Mouse (Mus musculus) forebrain, embryonic 15.5 days (tissue): ENCODE data around the gene Aldh16a1. TPM values are rescaled to one million over a fixed set of nuclear protein-coding genes. Genes with fewer than 3 reads are reported as not detected.
"Not testable (repeated sequence)": the region's sequence is repeated elsewhere in the genome, so short reads cannot be mapped to it uniquely, and the experiment has no call there.

Experiments
- ATAC-seq: fragments of 200-750 bp; cut with Nextera tagmentation; replicated peaks from 2 replicates; pipeline ENCODE4 v1.8.0; 2017; ENCODE audit warnings: mild to moderate bottlenecking, moderate TSS enrichment, moderate library complexity
- H3K27ac ChIP-seq: fragments of 300-500 bp; sonication (generic); replicated peaks from 2 replicates; pipeline ENCODE4 v1.5.1; 2015; ENCODE audit warnings: mild to moderate bottlenecking, inconsistent platforms
- H3K27me3 ChIP-seq: fragments of 300-500 bp; sonication (generic); 2 replicates; pipeline ENCODE4 v1.6.1; 2015; ENCODE audit warnings: inconsistent platforms
- H3K36me3 ChIP-seq: fragments of 300-500 bp; sonication (generic); 2 replicates; pipeline ENCODE4 v1.6.1; 2015; ENCODE audit warnings: mild to moderate bottlenecking, inconsistent platforms
- H3K4me1 ChIP-seq: fragments of 300-500 bp; sonication (generic); 2 replicates; pipeline ENCODE4 v1.6.1; 2015; ENCODE audit warnings: inconsistent platforms
- H3K4me2 ChIP-seq: fragments of 300-500 bp; sonication (generic); replicated peaks from 2 replicates; pipeline ENCODE4 v1.6.1; 2015; ENCODE audit warnings: mild to moderate bottlenecking, inconsistent platforms
- H3K4me3 ChIP-seq: fragments of 300-500 bp; sonication (generic); 2 replicates; pipeline ENCODE4 v1.5.1; 2015; ENCODE audit warnings: mild to moderate bottlenecking, inconsistent platforms
- H3K9ac ChIP-seq: fragments of 300-500 bp; sonication (generic); replicated peaks from 2 replicates; pipeline ENCODE4 v1.6.1; 2015; ENCODE audit warnings: mild to moderate bottlenecking, inconsistent platforms
- H3K9me3 ChIP-seq: fragments of 300-500 bp; sonication (generic); 2 replicates; pipeline ENCODE4 v1.6.1; 2016; ENCODE audit warnings: inconsistent platforms
- WGBS: fragments of 180-500 bp; shearing (Covaris S2); methylation state at CpG from one replicate; pipeline ENCODE4 v1.1.7; 2015; ENCODE audit warnings: mixed read lengths; 5-methylcytosine and 5-hydroxymethylcytosine counted together
- polyA plus RNA-seq: library from polyadenylated mRNA; unstranded; fragments of >200 nt; fragmentation: Nextera tagmentation; extraction: Ambion mirVana; gene quantifications from 2 replicates; pipeline ENCODE4 v1.2.1, GENCODE M21; 2015

The Aldh16a1 gene
- polyA plus RNA-seq, 1 experiment from 2014 or later, result 25.6 TPM

- Histone ChIP-seq H3K9me3 (no peaks in the 10 kb centered on the region), H3K27ac (peak overlapping the region; percentile 98), H3K36me3 (0 out of 2 replicates have a peak, but pooled peaks cover 1% of the 10 kb centered on the region), H3K4me1 (peaks cover 21% of the 10 kb centered on the region), H3K4me2 (peak overlapping the region; percentile 73), H3K9ac (peak overlapping the region; percentile 88), H3K27me3 (no peaks in the 10 kb centered on the region), H3K4me3 (peak overlapping the region; percentile 79)
- WGBS, result 2% methylated on average over 5 of the region's 5 CpGs
- ATAC-seq, result no peak
These were observed 798 bp downstream of the Aldh16a1 start for GRCm38 (mm10) chr7:45153586-45153985.

DNA sequence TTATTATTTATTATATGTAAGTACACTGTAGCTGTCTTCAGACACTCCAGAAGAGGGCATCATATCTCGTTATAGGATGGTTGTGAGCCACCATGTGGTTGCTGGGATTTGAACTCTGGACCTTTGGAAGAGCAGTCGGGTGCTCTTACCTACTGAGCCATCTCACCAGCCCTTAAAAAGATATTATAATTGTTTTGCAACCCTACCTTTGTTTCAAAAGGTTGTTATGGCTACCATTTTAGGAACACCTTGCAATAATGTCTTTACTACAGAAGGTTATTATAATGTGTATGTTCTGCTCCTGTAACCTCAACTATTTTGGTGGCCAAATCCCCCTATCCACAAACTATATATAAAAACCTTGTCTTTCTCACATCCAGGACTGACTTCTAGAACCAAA is 1.3 kb downstream of the Aldh16a1 start:
- not testable (repeated sequence) for H3K27me3 ChIP-seq, H3K36me3 ChIP-seq, ATAC-seq, H3K9ac ChIP-seq, H3K9me3 ChIP-seq, H3K27ac ChIP-seq
- WGBS, result 91% methylated on average over 2 of the region's 2 CpGs
- 0 out of 2 replicates have a peak overlapping the region, but pooled peaks have one; percentile 79 for H3K4me3 ChIP-seq
- H3K4me1 ChIP-seq, result peaks cover 21% of the 10 kb centered on the region
- peak overlapping the region; percentile 73; the same call in 1 of the 2 replicates for H3K4me2 ChIP-seq

DNA sequence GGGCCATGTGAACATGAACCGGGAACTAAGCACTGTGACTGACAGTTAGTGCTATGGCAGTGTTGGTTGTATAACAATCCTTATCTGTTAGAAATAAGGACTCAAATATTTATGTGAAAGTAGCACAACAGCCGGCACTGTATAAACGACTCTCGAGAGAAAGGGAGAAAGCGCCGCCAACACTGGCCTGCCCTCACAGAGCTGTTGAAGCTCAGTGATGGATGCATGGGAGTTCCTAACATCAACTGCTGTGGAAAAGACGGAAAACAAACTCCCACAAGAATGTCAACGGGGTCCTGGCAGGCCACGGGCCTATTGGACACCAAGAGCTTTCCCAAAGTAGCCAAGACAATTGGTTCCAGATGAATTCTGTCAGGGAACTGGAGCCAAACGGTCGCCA is 3.1 kb downstream of the Aldh16a1 start:
- H3K36me3 ChIP-seq, result no peaks in the 10 kb centered on the region
- no peak for ATAC-seq
- WGBS, result 38% methylated on average over 11 of the region's 11 CpGs
- peaks cover 21% of the 10 kb centered on the region for H3K4me1 ChIP-seq
- no peaks in the 10 kb centered on the region for H3K27me3 ChIP-seq
- no peak overlapping the region for H3K4me3 ChIP-seq
- H3K9me3 ChIP-seq, result no peaks in the 10 kb centered on the region
- no peak overlapping the region for H3K27ac ChIP-seq
- H3K4me2 ChIP-seq, result no peak overlapping the region
- no peak overlapping the region for H3K9ac ChIP-seq

DNA sequence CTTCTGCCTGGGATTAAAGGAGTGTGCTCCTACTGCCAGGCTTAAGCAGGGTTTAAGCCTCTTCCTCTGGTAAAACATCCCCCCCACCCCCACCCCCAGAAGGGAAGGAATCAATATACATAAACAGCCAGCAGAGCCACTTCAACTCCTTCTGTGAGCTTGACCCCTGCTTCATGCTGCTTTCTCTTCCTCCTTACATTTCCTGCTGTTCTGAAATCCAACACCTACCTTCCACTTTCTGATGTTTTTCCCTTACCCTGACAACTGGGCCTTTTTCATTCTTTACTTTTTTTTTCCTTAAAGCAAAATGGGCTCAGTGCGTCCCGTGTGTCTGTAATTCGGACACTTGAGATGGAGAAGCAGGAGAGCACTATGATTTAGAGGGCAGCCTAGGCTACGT is 4.1 kb downstream of the Aldh16a1 start:
- Histone ChIP-seq H3K9ac (0 out of 2 replicates have a peak overlapping the region, but pooled peaks have one; percentile 10), H3K4me1 (peaks cover 21% of the 10 kb centered on the region), H3K9me3 (no peaks in the 10 kb centered on the region)

GRCm38 (mm10) chr7:45149545-45149944 is 4.8 kb downstream of the Aldh16a1 start:
- Histone ChIP-seq H3K4me2 (no peak overlapping the region), H3K27me3 (no peaks in the 10 kb centered on the region), H3K9ac (no peak overlapping the region), H3K4me1 (peaks cover 15% of the 10 kb centered on the region), H3K9me3 (no peaks in the 10 kb centered on the region), H3K4me3 (no peak overlapping the region), H3K27ac (no peak overlapping the region), H3K36me3 (no peaks in the 10 kb centered on the region; the same call in 1 of the 2 replicates)
- no peak for ATAC-seq
- 25% methylated on average over 6 of the region's 6 CpGs for WGBS

More for the DNA sequence above, 4.1 kb downstream of the Aldh16a1 start:
- no peaks in the 10 kb centered on the region for H3K36me3 ChIP-seq
- H3K4me3 ChIP-seq, result no peak overlapping the region
- 72% methylated on average over 4 of the region's 4 CpGs for WGBS
- no peaks in the 10 kb centered on the region for H3K27me3 ChIP-seq
- no peak overlapping the region for H3K27ac ChIP-seq
- no peak overlapping the region for H3K4me2 ChIP-seq
- ATAC-seq, result no peak

- 67% methylated on average over 4 of the region's 4 CpGs for WGBS
- Histone ChIP-seq H3K4me1 (peaks cover 13% of the 10 kb centered on the region), H3K9ac (no peak overlapping the region), H3K27ac (no peak overlapping the region), H3K36me3 (no peaks in the 10 kb centered on the region; the same call in 1 of the 2 replicates), H3K9me3 (no peaks in the 10 kb centered on the region), H3K27me3 (no peaks in the 10 kb centered on the region), H3K4me2 (no peak overlapping the region), H3K4me3 (no peak overlapping the region)
- ATAC-seq, result no peak
These were observed 5.8 kb downstream of the Aldh16a1 start for GRCm38 (mm10) chr7:45148534-45149098.

DNA sequence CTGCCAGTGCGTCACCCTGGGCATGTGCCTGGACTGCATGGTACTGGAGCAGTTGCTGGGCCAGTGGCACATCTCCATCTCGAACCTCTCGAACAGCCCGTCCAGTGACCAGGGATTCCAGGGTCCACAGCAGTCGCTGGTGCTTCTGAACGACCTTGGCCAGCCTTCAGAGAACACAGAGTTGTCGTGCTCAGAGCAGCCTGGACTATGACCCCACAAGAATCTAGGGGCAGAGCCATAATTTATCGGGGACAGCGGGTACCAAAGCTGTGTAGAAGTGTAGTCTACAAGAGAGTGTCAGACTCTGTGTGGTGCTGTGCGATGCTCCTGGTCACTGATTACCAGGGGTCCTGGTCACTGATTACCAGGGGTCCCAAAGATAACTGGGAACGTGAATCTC is 6.5 kb downstream of the Aldh16a1 start:
- Histone ChIP-seq H3K4me1 (peaks cover 9% of the 10 kb centered on the region), H3K36me3 (no peaks in the 10 kb centered on the region; the same call in 1 of the 2 replicates), H3K27ac (no peak overlapping the region), H3K27me3 (no peaks in the 10 kb centered on the region), H3K9me3 (no peaks in the 10 kb centered on the region), H3K4me2 (no peak overlapping the region), H3K4me3 (no peak overlapping the region), H3K9ac (no peak overlapping the region)
- no peak for ATAC-seq
- 93% methylated on average over 11 of the region's 11 CpGs for WGBS

DNA sequence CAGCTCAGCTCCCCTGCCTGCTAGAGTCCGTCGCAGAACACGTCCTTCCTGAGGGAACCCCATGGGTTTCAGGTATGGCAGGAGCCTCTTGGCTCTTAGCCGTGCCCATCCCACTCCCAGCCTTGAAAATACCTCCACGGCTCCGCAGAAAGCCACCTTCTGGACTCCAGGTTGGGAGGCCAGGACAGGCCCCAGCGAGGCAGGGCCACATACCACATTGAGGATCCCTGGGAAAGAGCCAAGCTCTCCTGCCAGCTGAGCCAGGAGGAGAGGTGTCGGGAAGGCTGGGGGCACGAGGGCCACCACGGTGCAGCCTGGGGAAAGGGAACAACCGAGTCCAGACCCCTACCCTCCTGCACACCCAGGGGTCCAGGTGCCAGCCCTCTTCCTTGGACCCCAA is 7.1 kb downstream of the Aldh16a1 start:
- Histone ChIP-seq H3K36me3 (no peaks in the 10 kb centered on the region; the same call in 1 of the 2 replicates), H3K4me2 (no peak overlapping the region), H3K27me3 (no peaks in the 10 kb centered on the region), H3K4me1 (peaks cover 9% of the 10 kb centered on the region), H3K27ac (no peak overlapping the region), H3K9ac (no peak overlapping the region), H3K4me3 (no peak overlapping the region), H3K9me3 (no peaks in the 10 kb centered on the region)
- no peak for ATAC-seq
- 90% methylated on average over 11 of the region's 11 CpGs for WGBS

DNA sequence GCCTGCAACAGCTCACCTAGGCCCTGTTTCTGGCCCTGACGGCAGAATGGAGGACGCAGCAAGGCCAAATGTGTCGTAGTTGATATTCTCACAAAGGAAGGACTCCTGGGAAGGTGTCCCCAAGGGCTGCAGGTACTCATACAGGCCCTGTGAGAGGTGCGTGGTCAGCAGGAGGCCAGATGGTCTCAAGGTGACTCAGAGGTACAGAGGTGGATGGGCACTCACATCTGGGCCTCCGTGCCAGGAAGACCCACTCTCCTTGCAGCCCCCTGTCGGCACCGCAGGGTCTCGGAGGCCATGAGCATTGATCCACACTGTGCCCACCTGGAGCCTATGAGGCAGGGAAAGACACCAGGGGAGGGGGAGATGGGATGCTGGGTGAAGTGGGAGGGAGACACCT is 8.9 kb downstream of the Aldh16a1 start:
- no peak for ATAC-seq

DNA sequence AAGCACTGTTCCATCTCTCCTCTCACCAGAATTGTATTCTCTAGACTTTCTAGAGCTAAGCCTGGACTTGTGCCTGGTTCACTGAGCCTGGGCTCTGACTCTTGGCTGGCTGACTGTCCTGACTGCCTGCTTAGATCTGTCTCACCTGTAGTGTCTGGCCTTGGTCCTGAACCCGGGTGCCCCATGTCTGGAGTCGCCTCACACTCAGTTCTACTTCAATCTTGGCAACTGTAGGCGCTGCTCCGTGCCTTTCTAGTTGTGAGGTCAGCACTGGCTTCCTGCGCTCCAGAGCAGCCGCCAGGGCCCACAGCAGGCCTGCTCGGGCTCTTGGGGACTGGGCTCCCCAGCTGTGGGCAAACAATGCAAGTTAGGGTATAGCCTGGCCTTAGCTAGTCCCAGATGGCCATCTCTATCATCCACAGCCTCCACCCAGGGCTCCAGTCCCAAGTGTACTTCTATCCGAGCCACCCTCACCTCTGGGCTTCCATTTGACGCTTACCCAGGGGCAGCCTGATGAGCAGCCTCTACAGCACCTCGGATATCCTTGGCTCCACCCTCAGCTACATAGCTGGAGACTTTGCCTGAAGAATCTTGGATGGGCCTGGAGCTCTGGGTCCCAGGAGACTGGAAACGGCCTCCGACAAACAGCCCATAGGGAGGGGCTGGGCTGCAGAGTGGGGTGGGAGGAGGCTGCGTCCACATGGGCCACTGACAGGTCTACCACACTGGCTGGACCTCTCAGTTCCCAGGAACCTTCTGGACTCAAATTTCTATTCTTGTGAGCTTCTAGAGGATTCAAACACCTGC is 9.8 kb downstream of the Aldh16a1 start:
- no peak for ATAC-seq
- H3K36me3 ChIP-seq, result no peaks in the 10 kb centered on the region; the same call in 1 of the 2 replicates
- 91% methylated on average over 13 of the region's 13 CpGs for WGBS

More for the DNA sequence above, 8.9 kb downstream of the Aldh16a1 start:
- Histone ChIP-seq H3K36me3 (no peaks in the 10 kb centered on the region; the same call in 1 of the 2 replicates), H3K4me1 (no peaks in the 10 kb centered on the region), H3K27me3 (no peaks in the 10 kb centered on the region), H3K9ac (no peak overlapping the region), H3K9me3 (no peaks in the 10 kb centered on the region), H3K27ac (no peak overlapping the region), H3K4me2 (no peak overlapping the region), H3K4me3 (no peak overlapping the region)
- 92% methylated on average over 8 of the region's 8 CpGs for WGBS

DNA sequence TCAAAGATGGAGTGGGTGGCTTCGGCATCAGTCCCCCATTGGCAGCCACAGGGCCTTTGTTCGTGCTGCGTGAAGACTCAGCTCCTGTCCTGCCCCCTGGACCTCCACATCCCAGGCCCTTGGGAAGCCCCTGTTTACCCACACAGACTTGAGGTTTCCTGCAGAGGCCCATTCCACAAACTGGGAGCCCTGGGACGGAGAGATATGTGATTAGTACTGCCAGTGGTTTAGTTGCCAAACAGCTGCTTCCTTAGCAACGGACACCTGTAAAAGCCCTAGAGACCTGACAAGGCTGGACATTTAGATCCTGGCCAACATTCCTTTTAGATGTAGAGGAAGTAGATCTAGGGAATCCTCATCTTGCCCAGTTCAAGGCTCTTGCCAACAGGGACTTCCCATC is 12.5 kb downstream of the Aldh16a1 start:
- H3K9ac ChIP-seq, result no peak overlapping the region
- H3K4me3 ChIP-seq, result no peak overlapping the region
- no peaks in the 10 kb centered on the region for H3K9me3 ChIP-seq
- no peak for ATAC-seq
- 94% methylated on average over 5 of the region's 5 CpGs for WGBS
- no peak overlapping the region for H3K27ac ChIP-seq
- H3K36me3 ChIP-seq, result no peaks in the 10 kb centered on the region; the same call in 1 of the 2 replicates
- no peak overlapping the region for H3K4me2 ChIP-seq
- no peaks in the 10 kb centered on the region for H3K4me1 ChIP-seq
- no peaks in the 10 kb centered on the region for H3K27me3 ChIP-seq

More for the DNA sequence above, 9.8 kb downstream of the Aldh16a1 start:
- no peaks in the 10 kb centered on the region for H3K4me1 ChIP-seq
- H3K27ac ChIP-seq, result no peak overlapping the region
- H3K4me3 ChIP-seq, result no peak overlapping the region
- no peak overlapping the region for H3K9ac ChIP-seq
- no peak overlapping the region for H3K4me2 ChIP-seq
- no peaks in the 10 kb centered on the region for H3K27me3 ChIP-seq
- H3K9me3 ChIP-seq, result no peaks in the 10 kb centered on the region

GRCm38 (mm10) chr7:45141319-45141718 is 13.1 kb downstream of the Aldh16a1 start:
- Histone ChIP-seq H3K4me3 (no peak overlapping the region), H3K4me1 (peaks cover 2% of the 10 kb centered on the region; the same call in 1 of the 2 replicates), H3K9me3 (no peaks in the 10 kb centered on the region), H3K36me3 (no peaks in the 10 kb centered on the region; the same call in 1 of the 2 replicates), H3K27ac (no peak overlapping the region), H3K27me3 (no peaks in the 10 kb centered on the region), H3K4me2 (no peak overlapping the region), H3K9ac (no peak overlapping the region)
- no peak for ATAC-seq
- whole genome bisulfite sequencing, result 92% methylated on average over 3 of the region's 3 CpGs
